Mouse (Mus musculus): ENCODE measurements around the gene Ppp1r3c. TPM values are rescaled to one million over a fixed set of nuclear protein-coding genes. Genes with fewer than 3 reads are reported as not detected.
A peak's percentile ranks its signal among the peaks of the same experiment; 100 is the strongest.

Gene Ppp1r3c
- 24.5 and 26.9 TPM in 2 replicates for polyA plus RNA-seq (2012; rRNA removed)

DNA sequence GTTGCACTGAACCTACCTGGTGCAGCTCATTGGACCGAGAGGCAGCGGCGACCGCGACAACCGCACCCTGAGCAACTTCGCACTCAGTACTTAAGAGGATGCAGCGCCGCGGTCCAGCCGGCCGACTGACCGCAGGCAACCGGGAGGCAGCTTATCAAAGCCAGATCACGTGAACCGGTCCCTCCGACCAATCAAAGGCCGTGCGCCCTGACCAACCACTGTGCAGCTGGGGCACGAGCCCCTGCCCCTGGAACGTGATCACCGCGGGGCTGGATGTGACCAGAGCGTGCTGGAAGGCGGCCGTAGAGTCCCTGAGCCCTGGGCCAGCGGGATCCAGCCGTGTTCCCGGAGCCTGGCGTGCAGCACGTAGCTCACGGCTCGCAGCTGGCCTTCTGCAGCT is at the start of gene Ppp1r3c:
TSS of gene Ppp1r3c (minus strand) at position 117 of the 400 bp plus-strand sequence.
- DNase-seq = peak; percentile 77 to 80
- Histone ChIP-seq H3K27ac (ENCODE audit: insufficient read depth, low read length) (no peak within 1 kb of the TSS), H3K4me1 (ENCODE audit: control insufficient read depth, insufficient read depth, low read length) (no peaks in the 10 kb centered on the region), H3K27me3 (ENCODE audit: control insufficient read depth, insufficient read depth, low read length) (peaks cover 1% of the 10 kb centered on the region; the same call in 1 of the 2 replicates), H3K4me3 (replicated peaks; ENCODE audit: insufficient read depth, low read depth, low read length) (peak within 1 kb of the TSS; percentile 70)
- under 1% methylated on average over 33 of the region's 33 CpGs for WGBS
- no peak for TF ChIP-seq CTCF (IDR thresholded peaks at IDR 0.05; ENCODE audit: borderline replicate concordance, insufficient read depth, low read depth, low read length)
- peak; percentile 71 for TF ChIP-seq POLR2A (IDR thresholded peaks at IDR 0.05; ENCODE audit: borderline replicate concordance, insufficient read depth, low read length)

DNA sequence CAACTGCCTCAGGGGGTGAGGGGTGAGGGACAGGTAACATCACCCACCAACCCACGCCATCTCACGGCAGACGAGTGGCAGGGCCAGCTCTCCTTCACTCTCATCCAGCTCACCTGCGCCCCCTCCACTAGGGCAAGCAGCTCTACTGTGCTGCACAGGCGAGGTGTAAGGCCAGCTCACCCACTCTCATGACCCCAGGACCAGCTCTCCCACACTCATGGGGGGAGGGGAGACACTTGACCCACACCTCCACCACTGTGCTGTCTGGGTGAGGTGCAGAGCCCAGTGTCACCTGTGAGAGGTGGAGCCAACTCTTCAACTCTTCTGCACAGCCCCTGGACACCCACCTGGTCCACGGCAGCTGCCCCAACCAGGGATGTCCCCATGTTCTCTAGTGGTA is 46.7 kb upstream of the Ppp1r3c start:
- Histone ChIP-seq H3K4me3 (replicated peaks; ENCODE audit: insufficient read depth, low read depth, low read length) (no peak overlapping the region), H3K4me1 (ENCODE audit: control insufficient read depth, insufficient read depth, low read length) (no peaks in the 10 kb centered on the region; the same call in 1 of the 2 replicates), H3K27me3 (ENCODE audit: control insufficient read depth, insufficient read depth, low read length) (no peaks in the 10 kb centered on the region), H3K27ac (ENCODE audit: insufficient read depth, low read length) (no peak overlapping the region)
- WGBS = 92% methylated on average over 6 of the region's 6 CpGs
- TF ChIP-seq CTCF (IDR thresholded peaks at IDR 0.05; ENCODE audit: borderline replicate concordance, insufficient read depth, low read depth, low read length) (no peak), POLR2A (IDR thresholded peaks at IDR 0.05; ENCODE audit: borderline replicate concordance, insufficient read depth, low read length) (no peak)
- no peak for DNase-seq

DNA sequence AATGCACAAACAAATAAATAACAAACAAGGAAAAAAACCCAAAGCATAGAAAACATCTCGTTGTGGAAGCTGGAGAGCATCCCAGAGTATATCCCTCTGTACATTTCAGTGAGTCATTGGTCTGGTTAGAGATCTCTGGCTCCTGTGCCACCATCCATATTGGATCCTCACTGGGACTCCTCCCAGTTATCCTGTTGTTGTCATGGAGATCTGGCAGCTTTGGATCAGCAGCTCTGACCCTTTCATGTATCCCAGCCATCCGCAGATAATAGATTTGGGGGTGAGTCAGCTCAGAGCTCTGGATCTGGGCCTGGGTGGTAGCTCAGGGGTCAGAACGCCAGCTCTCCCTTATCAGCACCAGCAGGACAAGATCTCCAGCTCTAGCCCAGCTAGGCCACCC is 46.1 kb upstream of the Ppp1r3c start:
- H3K4me1 ChIP-seq (ENCODE audit: control insufficient read depth, insufficient read depth, low read length) = no peaks in the 10 kb centered on the region; the same call in 1 of the 2 replicates
- no peak overlapping the region for H3K4me3 ChIP-seq (replicated peaks; ENCODE audit: insufficient read depth, low read depth, low read length)
- no peaks in the 10 kb centered on the region for H3K27me3 ChIP-seq (ENCODE audit: control insufficient read depth, insufficient read depth, low read length)
- H3K27ac ChIP-seq (ENCODE audit: insufficient read depth, low read length) = no peak overlapping the region
- DNase-seq = no peak
- TF ChIP-seq POLR2A (IDR thresholded peaks at IDR 0.05; ENCODE audit: borderline replicate concordance, insufficient read depth, low read length) (no peak), CTCF (IDR thresholded peaks at IDR 0.05; ENCODE audit: borderline replicate concordance, insufficient read depth, low read depth, low read length) (no peak)
- WGBS = 36% methylated on average over 3 of the region's 3 CpGs

GRCm38 (mm10) chr19:36781996-36782395 is 45.5 kb upstream of the Ppp1r3c start:
- no peak overlapping the region for H3K4me3 ChIP-seq (replicated peaks; ENCODE audit: insufficient read depth, low read depth, low read length)
- TF ChIP-seq POLR2A (IDR thresholded peaks at IDR 0.05; ENCODE audit: borderline replicate concordance, insufficient read depth, low read length) (no peak), CTCF (IDR thresholded peaks at IDR 0.05; ENCODE audit: borderline replicate concordance, insufficient read depth, low read depth, low read length) (no peak)
- no peaks in the 10 kb centered on the region for H3K27me3 ChIP-seq (ENCODE audit: control insufficient read depth, insufficient read depth, low read length)
- WGBS = 54% methylated on average over 3 of the region's 3 CpGs
- H3K27ac ChIP-seq (ENCODE audit: insufficient read depth, low read length) = no peak overlapping the region
- no peaks in the 10 kb centered on the region; the same call in 1 of the 2 replicates for H3K4me1 ChIP-seq (ENCODE audit: control insufficient read depth, insufficient read depth, low read length)
- no peak for DNase-seq

- Histone ChIP-seq H3K27ac (ENCODE audit: insufficient read depth, low read length) (no peak overlapping the region), H3K27me3 (ENCODE audit: control insufficient read depth, insufficient read depth, low read length) (no peaks in the 10 kb centered on the region), H3K4me3 (replicated peaks; ENCODE audit: insufficient read depth, low read depth, low read length) (no peak overlapping the region), H3K4me1 (ENCODE audit: control insufficient read depth, insufficient read depth, low read length) (no peaks in the 10 kb centered on the region; the same call in 1 of the 2 replicates)
- TF ChIP-seq POLR2A (IDR thresholded peaks at IDR 0.05; ENCODE audit: borderline replicate concordance, insufficient read depth, low read length) (no peak), CTCF (IDR thresholded peaks at IDR 0.05; ENCODE audit: borderline replicate concordance, insufficient read depth, low read depth, low read length) (no peak)
- no peak for DNase-seq
- 96% methylated on average over 1 of the region's 1 CpGs for WGBS
These were observed 43.9 kb upstream of the Ppp1r3c start for GRCm38 (mm10) chr19:36780375-36780774.

DNA sequence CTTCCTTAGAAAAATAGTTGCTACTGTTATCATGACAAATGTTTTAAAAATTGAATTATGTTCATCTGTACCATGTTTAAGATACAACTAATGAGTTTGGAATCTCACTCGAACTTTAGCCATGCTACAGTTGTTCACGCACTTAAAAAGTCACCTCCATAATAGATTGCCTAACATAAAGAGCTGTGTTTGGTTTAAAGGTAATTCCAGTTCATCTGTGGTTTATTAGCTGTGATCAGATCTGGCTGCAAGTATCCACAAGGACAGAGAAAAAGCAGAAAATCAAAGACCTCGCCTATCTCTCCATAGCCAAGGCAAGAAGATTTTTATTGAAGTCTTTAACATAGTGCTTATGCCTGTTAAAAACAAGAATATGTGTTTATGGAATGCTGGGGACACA is 43.3 kb upstream of the Ppp1r3c start:
- WGBS = 86% methylated on average over 3 of the region's 3 CpGs

DNA sequence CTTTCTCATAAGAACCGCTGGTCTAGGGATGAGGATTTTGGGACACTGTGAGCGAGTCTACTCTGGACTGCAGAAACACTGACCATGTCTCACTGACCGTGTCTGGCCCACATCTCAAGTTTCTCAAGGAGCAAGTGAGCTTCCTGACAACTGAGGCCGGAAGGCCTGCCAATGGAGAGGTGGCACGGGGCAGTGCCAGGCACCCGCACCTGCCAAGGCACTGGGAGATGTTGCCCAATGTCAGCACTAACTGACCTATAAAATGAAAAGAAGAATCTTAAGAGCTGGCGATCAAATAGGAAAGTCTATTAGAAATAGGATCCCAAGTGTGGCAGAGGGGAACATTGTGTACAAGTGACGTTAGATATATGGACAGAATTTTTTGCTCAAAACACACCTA is 39.1 kb upstream of the Ppp1r3c start:
- peak in 1 of 2 experiments; percentile 40 for DNase-seq
- Histone ChIP-seq H3K27ac (ENCODE audit: insufficient read depth, low read length) (no peak overlapping the region), H3K4me3 (replicated peaks; ENCODE audit: insufficient read depth, low read depth, low read length) (no peak overlapping the region), H3K27me3 (ENCODE audit: control insufficient read depth, insufficient read depth, low read length) (no peaks in the 10 kb centered on the region), H3K4me1 (ENCODE audit: control insufficient read depth, insufficient read depth, low read length) (peaks cover 13% of the 10 kb centered on the region)
- 52% methylated on average over 8 of the region's 8 CpGs for WGBS
- no peak for TF ChIP-seq POLR2A (IDR thresholded peaks at IDR 0.05; ENCODE audit: borderline replicate concordance, insufficient read depth, low read length)
- TF ChIP-seq CTCF (IDR thresholded peaks at IDR 0.05; ENCODE audit: borderline replicate concordance, insufficient read depth, low read depth, low read length) = no peak

More for the DNA sequence above, 43.3 kb upstream of the Ppp1r3c start:
- Histone ChIP-seq H3K4me3 (replicated peaks; ENCODE audit: insufficient read depth, low read depth, low read length) (no peak overlapping the region), H3K27me3 (ENCODE audit: control insufficient read depth, insufficient read depth, low read length) (no peaks in the 10 kb centered on the region), H3K4me1 (ENCODE audit: control insufficient read depth, insufficient read depth, low read length) (no peaks in the 10 kb centered on the region; the same call in 1 of the 2 replicates), H3K27ac (ENCODE audit: insufficient read depth, low read length) (no peak overlapping the region)
- TF ChIP-seq CTCF (IDR thresholded peaks at IDR 0.05; ENCODE audit: borderline replicate concordance, insufficient read depth, low read depth, low read length) (no peak), POLR2A (IDR thresholded peaks at IDR 0.05; ENCODE audit: borderline replicate concordance, insufficient read depth, low read length) (no peak)
- no peak for DNase-seq

- WGBS = 19% methylated on average over 8 of the region's 8 CpGs
- Histone ChIP-seq H3K4me1 (ENCODE audit: control insufficient read depth, insufficient read depth, low read length) (peaks cover 13% of the 10 kb centered on the region), H3K4me3 (replicated peaks; ENCODE audit: insufficient read depth, low read depth, low read length) (no peak overlapping the region), H3K27me3 (ENCODE audit: control insufficient read depth, insufficient read depth, low read length) (no peaks in the 10 kb centered on the region), H3K27ac (ENCODE audit: insufficient read depth, low read length) (peak overlapping the region; percentile 24; the same call in 1 of the 2 replicates)
- peak; percentile 50 to 64 for DNase-seq
- TF ChIP-seq POLR2A (IDR thresholded peaks at IDR 0.05; ENCODE audit: borderline replicate concordance, insufficient read depth, low read length) (no peak), CTCF (IDR thresholded peaks at IDR 0.05; ENCODE audit: borderline replicate concordance, insufficient read depth, low read depth, low read length) (no peak)
These were observed 37.4 kb upstream of the Ppp1r3c start for GRCm38 (mm10) chr19:36773716-36774459.

Measured in cerebellum, adult 2 months (tissue).